Mouse (Mus musculus) heart, postnatal 0 days (tissue): ENCODE results near the gene Slc30a9. TPM values are rescaled to one million over a fixed set of nuclear protein-coding genes. Genes with fewer than 3 reads are reported as not detected.

ENCODE experiments used
- ATAC-seq: fragments of 200-750 bp; cut with Nextera tagmentation; 2 replicates; pipeline ENCODE4 v1.8.0; 2017; ENCODE audit warnings: low read depth, moderate number of reproducible peaks, moderate library complexity; ENCODE audit not compliant: insufficient read depth
- DNase-seq: peaks from one replicate; pipeline ENCODE4 v3.0.0-alpha.2; 2016; ENCODE audit warnings: low spot score
- H3K27ac ChIP-seq: fragments of 300-500 bp; sonication (generic); 2 replicates; pipeline ENCODE4 v1.5.1; 2014; ENCODE audit warnings: low read depth, mild to moderate bottlenecking
- H3K27me3 ChIP-seq: fragments of 300-500 bp; sonication (generic); 2 replicates; pipeline ENCODE4 v1.6.1; 2014; ENCODE audit warnings: low read length, mixed read lengths; ENCODE audit not compliant: control insufficient read depth, insufficient read depth
- H3K36me3 ChIP-seq: fragments of 300-500 bp; sonication (generic); replicated peaks from 2 replicates; pipeline ENCODE4 v1.6.1; 2014; ENCODE audit warnings: low read length, mixed read lengths; ENCODE audit not compliant: control insufficient read depth, insufficient read depth
- H3K4me1 ChIP-seq: fragments of 300-500 bp; sonication (generic); 2 replicates; pipeline ENCODE4 v1.6.1; 2014; ENCODE audit warnings: antibody characterized with exemption; ENCODE audit not compliant: control insufficient read depth, insufficient read depth
- H3K4me2 ChIP-seq: fragments of 300-500 bp; sonication (generic); 2 replicates; pipeline ENCODE4 v1.6.1; 2014; ENCODE audit warnings: low read depth, mild to moderate bottlenecking, low read length, moderate library complexity
- H3K4me3 ChIP-seq: fragments of 300-500 bp; sonication (generic); 2 replicates; pipeline ENCODE4 v1.5.1; 2014; ENCODE audit warnings: low read depth, low read length
- H3K9ac ChIP-seq: fragments of 300-500 bp; sonication (generic); replicated peaks from 2 replicates; pipeline ENCODE4 v1.6.1; 2014; ENCODE audit warnings: low read depth, low read length, mixed read lengths
- H3K9me3 ChIP-seq: fragments of 300-500 bp; sonication (generic); replicated peaks from 2 replicates; pipeline ENCODE4 v1.6.1; 2016; ENCODE audit warnings: low read length; ENCODE audit not compliant: control insufficient read depth
- CTCF ChIP-seq: IDR thresholded peaks from 2 replicates; pipeline ENCODE4 v1.5.1; 2016; ENCODE audit warnings: antibody characterized with exemption, control low read depth, low read depth
- EP300 ChIP-seq: IDR thresholded peaks from 2 replicates; pipeline ENCODE4 v1.6.1; 2016; ENCODE audit warnings: antibody characterized with exemption, low read depth
- WGBS: fragments of 180-500 bp; shearing (Covaris S2); extraction: QIAGEN DNeasy Blood & Tissue Kit; methylation state at CpG from one replicate; pipeline ENCODE4 v1.1.7; 2014; 5-methylcytosine and 5-hydroxymethylcytosine counted together
- polyA plus RNA-seq: library from polyadenylated mRNA; unstranded; fragments of >200 nt; fragmentation: Nextera tagmentation; extraction: Ambion mirVana; gene quantifications from 2 replicates; pipeline ENCODE4 v1.2.1, GENCODE M21; 2015
- total RNA-seq: library from RNA; depleted of rRNA; stranded (reverse); fragments of >200 nt; gene quantifications from 2 replicates; pipeline ENCODE4 v1.2.3, GENCODE M21; 2014; ENCODE audit warnings: low replicate concordance; rRNA removed

Slc30a9 gene
- total and polyA plus RNA-seq, 2 experiments from 2014 or later, result 87.2 to 121 TPM

- ATAC-seq (no peak), DNase-seq (no peak)
- Histone ChIP-seq H3K27me3 (no peaks in the 10 kb centered on the region), H3K4me1 (peaks cover 13% of the 10 kb centered on the region), H3K4me3 (no peak overlapping the region), H3K36me3 (peaks cover 17% of the 10 kb centered on the region; the same call in 1 of the 2 replicates), H3K9ac (no peak overlapping the region), H3K9me3 (no peaks in the 10 kb centered on the region), H3K4me2 (no peak overlapping the region), H3K27ac (no peak overlapping the region)
- TF ChIP-seq CTCF (no peak), EP300 (no peak)
- WGBS, result 76% methylated on average over 7 of the region's 7 CpGs
Measured at GRCm38 (mm10) chr5:67404380-67404779, 97.6 kb downstream of the Slc30a9 start.

- DNase-seq (no peak), ATAC-seq (no peak)
- no peak overlapping the region for H3K27ac ChIP-seq
- H3K4me3 ChIP-seq, result no peak overlapping the region
- no peak for TF ChIP-seq CTCF
- TF ChIP-seq EP300, result no peak
- no peak overlapping the region for H3K9ac ChIP-seq
- no peak overlapping the region for H3K4me2 ChIP-seq
- no peaks in the 10 kb centered on the region for H3K9me3 ChIP-seq
- H3K4me1 ChIP-seq, result peaks cover 19% of the 10 kb centered on the region
- 50% methylated on average over 9 of the region's 9 CpGs for WGBS
- H3K36me3 ChIP-seq, result peaks cover 12% of the 10 kb centered on the region; the same call in 1 of the 2 replicates
- no peaks in the 10 kb centered on the region for H3K27me3 ChIP-seq
Measured at GRCm38 (mm10) chr5:67404919-67405318, 98.2 kb downstream of the Slc30a9 start.

Other genes starting within 250 kb of the Slc30a9 start
- gene Phox2b, start 207.7 kb upstream of the Slc30a9 start, total RNA-seq, result not detected in 2 replicates
- gene Phox2b, start 207.7 kb upstream of the Slc30a9 start, polyA plus RNA-seq, result 0.08 TPM in 1 of 2 replicates, not detected in the other
- 24.9 and 50.3 TPM in 2 replicates for gene Tmem33, start 46.4 kb upstream of the Slc30a9 start, total RNA-seq
- 42.7 and 50.0 TPM in 2 replicates for gene Tmem33, start 46.4 kb upstream of the Slc30a9 start, polyA plus RNA-seq
- gene Bend4, start 121.4 kb downstream of the Slc30a9 start, total RNA-seq, result 11.2 and 13.3 TPM in 2 replicates
- 5.8 and 6.8 TPM in 2 replicates for gene Bend4, start 121.4 kb downstream of the Slc30a9 start, polyA plus RNA-seq